Mouse (Mus musculus) liver, embryonic 11.5 days (tissue): ENCODE data around the gene Myo9a. TPM values are rescaled to one million over a fixed set of nuclear protein-coding genes. Genes with fewer than 3 reads are reported as not detected.

Experiments used
- ATAC-seq: fragments of 200-750 bp; cut with Nextera tagmentation; replicated peaks from 2 replicates; pipeline ENCODE4 v1.8.0; 2017; ENCODE audit warnings: moderate number of reproducible peaks, mild to moderate bottlenecking, moderate TSS enrichment, moderate library complexity; ENCODE audit not compliant: low FRiP score
- DNase-seq: peaks from one replicate; pipeline ENCODE4 v3.0.0-alpha.2; 2017; ENCODE audit warnings: low spot score
- H3K27ac ChIP-seq: fragments of 300-500 bp; sonication (generic); 2 replicates; pipeline ENCODE4 v1.5.1; 2014; ENCODE audit warnings: mild to moderate bottlenecking, low read depth, low read length, control low read depth
- H3K27me3 ChIP-seq: fragments of 300-500 bp; sonication (generic); replicated peaks from 2 replicates; pipeline ENCODE4 v1.6.1; 2014; ENCODE audit warnings: low read length, mixed read lengths; ENCODE audit not compliant: control insufficient read depth, insufficient read depth
- H3K36me3 ChIP-seq: fragments of 300-500 bp; sonication (generic); 2 replicates; pipeline ENCODE4 v1.6.1; 2014; ENCODE audit warnings: mild to moderate bottlenecking, low read length, moderate library complexity, mixed read lengths; ENCODE audit not compliant: control insufficient read depth, insufficient read depth
- H3K4me1 ChIP-seq: fragments of 300-500 bp; sonication (generic); replicated peaks from 2 replicates; pipeline ENCODE4 v1.6.1; 2014; ENCODE audit warnings: low read length, mixed read lengths; ENCODE audit not compliant: control insufficient read depth, insufficient read depth
- H3K4me2 ChIP-seq: fragments of 300-500 bp; sonication (generic); 2 replicates; pipeline ENCODE4 v1.6.1; 2014; ENCODE audit warnings: mild to moderate bottlenecking, control low read depth, moderate library complexity
- H3K4me3 ChIP-seq: fragments of 300-500 bp; sonication (generic); 2 replicates; pipeline ENCODE4 v1.5.1; 2014; ENCODE audit warnings: low read depth, low read length, control low read depth
- H3K9ac ChIP-seq: fragments of 300-500 bp; sonication (generic); 2 replicates; pipeline ENCODE4 v1.6.1; 2014; ENCODE audit warnings: low read depth, low read length, control low read depth
- H3K9me3 ChIP-seq: fragments of 300-500 bp; sonication (generic); 2 replicates; pipeline ENCODE4 v1.6.1; 2016; ENCODE audit warnings: low read length, inconsistent platforms, mixed read lengths; ENCODE audit not compliant: control insufficient read depth
- WGBS: fragments of 180-500 bp; shearing (Covaris S2); extraction: QIAGEN DNeasy Blood & Tissue Kit; methylation state at CpG from one replicate; pipeline ENCODE4 v1.1.7; 2014; 5-methylcytosine and 5-hydroxymethylcytosine counted together
- polyA plus RNA-seq: library from polyadenylated mRNA; unstranded; fragments of >200 nt; fragmentation: Nextera tagmentation; extraction: Ambion mirVana; gene quantifications from 2 replicates; pipeline ENCODE4 v1.2.1, GENCODE M21; 2014

Gene Myo9a
- polyA plus RNA-seq, 1 experiment from 2014 or later = 8.1 TPM

GRCm38 (mm10) chr9:59940913-59941884, 190.5 kb downstream of the Myo9a start:
- Histone ChIP-seq H3K27me3 (no peaks in the 10 kb centered on the region), H3K36me3 (no peaks in the 10 kb centered on the region), H3K9me3 (no peaks in the 10 kb centered on the region), H3K9ac (no peak overlapping the region), H3K4me1 (no peaks in the 10 kb centered on the region), H3K4me2 (no peak overlapping the region), H3K27ac (no peak overlapping the region), H3K4me3 (no peak overlapping the region)
- no peak for ATAC-seq
- WGBS = 63% methylated on average over 10 of the region's 12 CpGs
- DNase-seq = no peak

GRCm38 (mm10) chr9:59941885-59942350, 191.2 kb downstream of the Myo9a start:
- Histone ChIP-seq H3K27me3 (no peaks in the 10 kb centered on the region), H3K9ac (no peak overlapping the region), H3K4me1 (no peaks in the 10 kb centered on the region), H3K4me3 (no peak overlapping the region), H3K4me2 (no peak overlapping the region), H3K27ac (no peak overlapping the region), H3K9me3 (no peaks in the 10 kb centered on the region), H3K36me3 (no peaks in the 10 kb centered on the region)
- ATAC-seq (no peak), DNase-seq (no peak)
- 43% methylated on average over 9 of the region's 9 CpGs for WGBS

GRCm38 (mm10) chr9:59942501-59943085, 191.9 kb downstream of the Myo9a start:
- no peaks in the 10 kb centered on the region for H3K27me3 ChIP-seq
- H3K36me3 ChIP-seq = no peaks in the 10 kb centered on the region
- no peaks in the 10 kb centered on the region for H3K9me3 ChIP-seq
- 54% methylated on average over 5 of the region's 5 CpGs for WGBS
- no peak overlapping the region for H3K27ac ChIP-seq
- H3K4me2 ChIP-seq = no peak overlapping the region
- H3K4me1 ChIP-seq = no peaks in the 10 kb centered on the region
- ATAC-seq (no peak), DNase-seq (no peak)
- H3K9ac ChIP-seq = no peak overlapping the region
- no peak overlapping the region for H3K4me3 ChIP-seq

DNA sequence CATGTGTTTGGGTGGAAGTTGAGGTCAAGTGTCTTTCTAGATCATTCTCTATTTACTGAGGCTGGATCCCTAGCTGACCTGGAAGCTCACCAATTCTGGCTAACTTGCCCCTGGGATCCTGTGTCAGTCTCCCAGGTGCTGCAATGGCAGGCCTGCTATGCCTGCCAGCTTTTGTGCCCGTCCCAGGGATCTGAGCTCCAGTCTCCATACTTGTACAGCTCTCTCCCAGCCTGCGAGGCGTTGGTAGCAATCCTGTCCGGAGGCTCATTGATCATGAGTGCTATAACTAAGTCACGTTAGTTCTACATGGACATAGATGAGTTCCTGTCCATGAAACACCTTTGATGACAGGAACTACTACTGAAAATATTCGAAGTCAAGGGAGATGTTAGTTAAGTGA, 193.1 kb downstream of the Myo9a start:
- no peak for DNase-seq
- no peaks in the 10 kb centered on the region for H3K36me3 ChIP-seq
- H3K9me3 ChIP-seq = no peaks in the 10 kb centered on the region
- no peaks in the 10 kb centered on the region for H3K4me1 ChIP-seq
- no peak overlapping the region for H3K9ac ChIP-seq
- no peak overlapping the region for H3K27ac ChIP-seq
- WGBS = 83% methylated on average over 6 of the region's 6 CpGs
- ATAC-seq = no peak
- no peak overlapping the region for H3K4me3 ChIP-seq
- H3K4me2 ChIP-seq = no peak overlapping the region
- H3K27me3 ChIP-seq = no peaks in the 10 kb centered on the region

DNA sequence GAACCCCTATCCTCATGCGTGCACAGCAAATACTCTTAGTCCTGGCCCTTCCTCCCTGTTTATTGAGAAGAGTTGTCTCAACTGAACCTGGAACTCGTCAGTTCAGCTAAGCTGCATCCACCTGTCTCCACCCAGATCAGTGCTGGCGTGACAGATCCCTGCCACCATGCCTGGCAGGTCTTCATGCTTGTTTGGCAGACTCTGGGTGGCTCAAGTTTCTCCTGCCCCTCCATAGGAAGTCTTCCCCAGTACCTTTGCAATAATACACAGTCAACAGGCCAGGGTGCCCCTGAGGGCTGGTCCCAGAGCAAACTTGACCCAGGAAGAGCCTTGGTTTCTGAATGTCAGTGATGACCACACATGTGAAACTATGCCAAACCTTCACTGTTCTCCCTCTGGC, 194.5 kb downstream of the Myo9a start:
- Histone ChIP-seq H3K4me3 (no peak overlapping the region), H3K4me2 (no peak overlapping the region), H3K4me1 (no peaks in the 10 kb centered on the region), H3K9me3 (no peaks in the 10 kb centered on the region), H3K27ac (no peak overlapping the region), H3K36me3 (no peaks in the 10 kb centered on the region), H3K9ac (no peak overlapping the region), H3K27me3 (no peaks in the 10 kb centered on the region)
- ATAC-seq (no peak), DNase-seq (no peak)
- WGBS = 65% methylated on average over 3 of the region's 3 CpGs

- Histone ChIP-seq H3K4me3 (no peak overlapping the region), H3K36me3 (no peaks in the 10 kb centered on the region), H3K9me3 (no peaks in the 10 kb centered on the region), H3K27ac (no peak overlapping the region), H3K4me1 (no peaks in the 10 kb centered on the region), H3K4me2 (no peak overlapping the region), H3K9ac (no peak overlapping the region), H3K27me3 (no peaks in the 10 kb centered on the region)
- no peak for ATAC-seq
- 82% methylated on average over 8 of the region's 8 CpGs for WGBS
- no peak for DNase-seq
Measured at GRCm38 (mm10) chr9:59947271-59947670, 196.6 kb downstream of the Myo9a start.

- H3K27me3 ChIP-seq = no peaks in the 10 kb centered on the region
- no peaks in the 10 kb centered on the region for H3K36me3 ChIP-seq
- no peak overlapping the region for H3K27ac ChIP-seq
- 0 out of 2 replicates have a peak, but pooled peaks cover 2% of the 10 kb centered on the region for H3K4me1 ChIP-seq
- no peak overlapping the region for H3K4me2 ChIP-seq
- DNase-seq (no peak), ATAC-seq (no peak)
- H3K9me3 ChIP-seq = no peaks in the 10 kb centered on the region
- H3K4me3 ChIP-seq = no peak overlapping the region
- WGBS = 74% methylated on average over 8 of the region's 8 CpGs
- no peak overlapping the region for H3K9ac ChIP-seq
Measured at GRCm38 (mm10) chr9:59948226-59948625, 197.5 kb downstream of the Myo9a start.

DNA sequence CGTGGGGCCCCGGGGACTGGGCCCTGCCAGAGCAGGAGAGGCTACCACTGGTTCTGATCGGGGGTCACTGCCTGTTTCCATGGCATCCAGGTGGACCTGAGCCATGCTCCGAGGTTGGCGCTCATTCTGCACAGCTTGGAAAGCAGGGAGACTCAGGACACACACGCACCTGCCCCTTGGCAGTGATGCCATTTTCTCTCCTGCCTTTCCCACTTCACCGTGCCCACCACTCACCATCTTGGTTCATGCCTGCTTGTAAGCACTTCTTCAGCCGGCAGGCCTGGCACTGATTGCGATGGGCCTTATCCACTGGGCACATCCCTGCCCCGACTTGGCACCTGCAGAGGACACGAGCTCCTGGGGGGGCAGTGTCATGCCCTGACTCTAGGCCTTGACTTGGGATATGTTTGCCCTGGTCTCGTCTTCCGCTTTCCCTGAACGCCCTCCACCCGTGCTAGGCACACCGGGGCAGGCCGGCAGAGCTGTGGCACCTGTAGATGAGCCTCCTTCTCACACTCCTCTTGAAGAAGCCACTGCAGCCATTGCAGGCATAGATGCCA, 198.1 kb downstream of the Myo9a start:
- no peak overlapping the region for H3K4me3 ChIP-seq

More for the DNA sequence above, 198.1 kb downstream of the Myo9a start:
- Histone ChIP-seq H3K9me3 (no peaks in the 10 kb centered on the region), H3K4me1 (0 out of 2 replicates have a peak, but pooled peaks cover 2% of the 10 kb centered on the region), H3K36me3 (no peaks in the 10 kb centered on the region), H3K27me3 (no peaks in the 10 kb centered on the region), H3K9ac (no peak overlapping the region), H3K4me2 (no peak overlapping the region), H3K27ac (no peak overlapping the region)
- 85% methylated on average over 17 of the region's 17 CpGs for WGBS
- no peak for DNase-seq
- no peak for ATAC-seq
